Mouse (Mus musculus) heart, embryonic 15.5 days (tissue): Measurements from ENCODE around the gene Clpx. TPM values are rescaled to one million over a fixed set of nuclear protein-coding genes. Genes with fewer than 3 reads are reported as not detected.

ENCODE experiments used
- polyA plus RNA-seq: library from polyadenylated mRNA; unstranded; fragments of >200 nt; fragmentation: Nextera tagmentation; extraction: Ambion mirVana; gene quantifications from 2 replicates; pipeline ENCODE4 v1.2.1, GENCODE M21; 2015

Clpx gene
- polyA plus RNA-seq, 1 experiment from 2014 or later = 46.4 TPM

Other genes with a start within 250 kb of the Clpx start
- gene Igdcc4, start 192.8 kb upstream of the Clpx start, polyA plus RNA-seq = 9.1 and 13.0 TPM in 2 replicates
- gene Igdcc3, start 153.1 kb upstream of the Clpx start, polyA plus RNA-seq = 0.19 and 0.71 TPM in 2 replicates
- gene Parp16, start 98.9 kb upstream of the Clpx start, polyA plus RNA-seq = 5.3 and 5.8 TPM in 2 replicates
- gene Cilp, start 29.1 kb upstream of the Clpx start, polyA plus RNA-seq = 0.03 and 0.04 TPM in 2 replicates
- 5.8 and 7.1 TPM in 2 replicates for gene Pdcd7, start 51.8 kb downstream of the Clpx start, polyA plus RNA-seq
- gene Ubap1l, start 66.8 kb downstream of the Clpx start, polyA plus RNA-seq = 0.09 and 0.19 TPM in 2 replicates
- gene Kbtbd13, start 97.4 kb downstream of the Clpx start, polyA plus RNA-seq = 1.00 and 1.7 TPM in 2 replicates
- gene Rasl12, start 104.2 kb downstream of the Clpx start, polyA plus RNA-seq = 7.6 and 8.9 TPM in 2 replicates
- gene Slc51b, start 128.7 kb downstream of the Clpx start, polyA plus RNA-seq = not detected in 2 replicates
- 13.2 and 13.6 TPM in 2 replicates for gene Mtfmt, start 141.5 kb downstream of the Clpx start, polyA plus RNA-seq
- gene Spg21, start 166.7 kb downstream of the Clpx start, polyA plus RNA-seq = 52.9 and 62.7 TPM in 2 replicates
- not detected in 2 replicates for gene Ankdd1a, start 225.9 kb downstream of the Clpx start, polyA plus RNA-seq